Mouse (Mus musculus) kidney, postnatal 0 days (tissue): ENCODE results near the gene Rit1. TPM values are rescaled to one million over a fixed set of nuclear protein-coding genes. Genes with fewer than 3 reads are reported as not detected.
"Not testable (repeated sequence)": the region's sequence is repeated elsewhere in the genome, so short reads cannot be mapped to it uniquely, and the experiment has no call there.

ENCODE experiments used
- ATAC-seq: fragments of 200-750 bp; cut with Nextera tagmentation; replicated peaks from 2 replicates; pipeline ENCODE4 v1.8.0; 2017; ENCODE audit warnings: low read depth, moderate number of reproducible peaks, moderate TSS enrichment, moderate library complexity; ENCODE audit not compliant: low FRiP score
- DNase-seq: peaks from one replicate; pipeline ENCODE4 v3.0.0-alpha.2; 2016; ENCODE audit warnings: low spot score
- H3K27ac ChIP-seq: fragments of 300-500 bp; sonication (generic); 2 replicates; pipeline ENCODE4 v1.5.1; 2014; ENCODE audit warnings: mild to moderate bottlenecking
- H3K27me3 ChIP-seq: fragments of 300-500 bp; sonication (generic); 2 replicates; pipeline ENCODE4 v1.6.1; 2014; ENCODE audit warnings: low read length, mixed read lengths; ENCODE audit not compliant: insufficient read depth
- H3K36me3 ChIP-seq: fragments of 300-500 bp; sonication (generic); 2 replicates; pipeline ENCODE4 v1.6.1; 2014; ENCODE audit warnings: low read length, mixed read lengths; ENCODE audit not compliant: insufficient read depth
- H3K4me1 ChIP-seq: fragments of 300-500 bp; sonication (generic); replicated peaks from 2 replicates; pipeline ENCODE4 v1.6.1; 2014; ENCODE audit warnings: antibody characterized with exemption, low read length, mixed read lengths; ENCODE audit not compliant: insufficient read depth
- H3K4me2 ChIP-seq: fragments of 300-500 bp; sonication (generic); 2 replicates; pipeline ENCODE4 v1.6.1; 2014; ENCODE audit warnings: mild to moderate bottlenecking, low read length, moderate library complexity, mixed read lengths
- H3K4me3 ChIP-seq: fragments of 300-500 bp; sonication (generic); replicated peaks from 2 replicates; pipeline ENCODE4 v1.5.1; 2014; ENCODE audit warnings: low read depth, low read length
- H3K9ac ChIP-seq: fragments of 300-500 bp; sonication (generic); 2 replicates; pipeline ENCODE4 v1.6.1; 2014; ENCODE audit warnings: low read depth, low read length
- H3K9me3 ChIP-seq: fragments of 300-500 bp; sonication (generic); replicated peaks from 2 replicates; pipeline ENCODE4 v1.6.1; 2016; ENCODE audit warnings: low read length, inconsistent platforms, mixed read lengths
- CTCF ChIP-seq: IDR thresholded peaks from 2 replicates; pipeline ENCODE4 v1.5.1; 2016; ENCODE audit warnings: antibody characterized with exemption, low read depth, mild to moderate bottlenecking, moderate library complexity
- WGBS: fragments of 180-500 bp; shearing (Covaris S2); extraction: QIAGEN DNeasy Blood & Tissue Kit; methylation state at CpG from one replicate; pipeline ENCODE4 v1.1.7; 2014; 5-methylcytosine and 5-hydroxymethylcytosine counted together
- polyA plus RNA-seq: library from polyadenylated mRNA; unstranded; fragments of >200 nt; fragmentation: Nextera tagmentation; extraction: Ambion mirVana; gene quantifications from 2 replicates; pipeline ENCODE4 v1.2.1, GENCODE M21; 2015

The Rit1 gene
- polyA plus RNA-seq, 1 experiment from 2014 or later, result 62.5 TPM

GRCm38 (mm10) chr3:88761619-88762018 is 45.0 kb downstream of the Rit1 start:
- no peak for ATAC-seq
- no peak for DNase-seq
- no peaks in the 10 kb centered on the region for H3K9me3 ChIP-seq
- 94% methylated on average over 19 of the region's 19 CpGs for WGBS
- H3K4me1 ChIP-seq, result peaks cover 8% of the 10 kb centered on the region; the same call in 1 of the 2 replicates
- H3K27ac ChIP-seq, result no peak overlapping the region
- no peak for TF ChIP-seq CTCF
- no peak overlapping the region for H3K4me3 ChIP-seq
- no peak overlapping the region for H3K9ac ChIP-seq
- 0 out of 2 replicates have a peak, but pooled peaks cover 2% of the 10 kb centered on the region for H3K36me3 ChIP-seq
- no peaks in the 10 kb centered on the region for H3K27me3 ChIP-seq
- H3K4me2 ChIP-seq, result no peak overlapping the region

GRCm38 (mm10) chr3:88762401-88762831 is 45.8 kb downstream of the Rit1 start:
- DNase-seq (no peak), ATAC-seq (no peak)
- H3K9me3 ChIP-seq, result no peaks in the 10 kb centered on the region
- no peak overlapping the region for H3K4me2 ChIP-seq
- H3K36me3 ChIP-seq, result 0 out of 2 replicates have a peak, but pooled peaks cover 2% of the 10 kb centered on the region
- WGBS, result 74% methylated on average over 6 of the region's 6 CpGs
- peaks cover 8% of the 10 kb centered on the region; the same call in 1 of the 2 replicates for H3K4me1 ChIP-seq
- no peak overlapping the region for H3K9ac ChIP-seq
- no peaks in the 10 kb centered on the region for H3K27me3 ChIP-seq
- H3K4me3 ChIP-seq, result no peak overlapping the region
- no peak overlapping the region for H3K27ac ChIP-seq
- peak; percentile 34; the same call in 1 of the 2 replicates for TF ChIP-seq CTCF

GRCm38 (mm10) chr3:88771189-88771940 is 54.7 kb downstream of the Rit1 start:
- not testable (repeated sequence) for H3K9me3 ChIP-seq, H3K4me1 ChIP-seq, H3K36me3 ChIP-seq, H3K9ac ChIP-seq, H3K27me3 ChIP-seq
- Histone ChIP-seq H3K27ac (peak overlapping the region; percentile 57), H3K4me3 (peak overlapping the region; percentile 9; the same call in 1 of the 2 replicates), H3K4me2 (peak overlapping the region; percentile 45)
- WGBS, result 2% methylated on average over 22 of the region's 28 CpGs
- peak; percentile 72 for ATAC-seq
- peak; percentile 69 for DNase-seq

GRCm38 (mm10) chr3:88771941-88772280 is 55.3 kb downstream of the Rit1 start:
- peak; percentile 11 for ATAC-seq
- not testable (repeated sequence) for H3K36me3 ChIP-seq, DNase-seq, H3K27me3 ChIP-seq, H3K9ac ChIP-seq, H3K4me1 ChIP-seq, H3K9me3 ChIP-seq
- H3K27ac ChIP-seq, result peak overlapping the region; percentile 57; the same call in 1 of the 2 replicates
- WGBS, result 13% methylated on average over 2 of the region's 6 CpGs
- H3K4me2 ChIP-seq, result peak overlapping the region; percentile 45
- H3K4me3 ChIP-seq, result peak overlapping the region; percentile 9; the same call in 1 of the 2 replicates

GRCm38 (mm10) chr3:88772399-88772798 is 55.8 kb downstream of the Rit1 start:
- H3K4me3 ChIP-seq, H3K27ac ChIP-seq, H3K9me3 ChIP-seq, H3K4me1 ChIP-seq, H3K9ac ChIP-seq, H3K36me3 ChIP-seq, H3K27me3 ChIP-seq: not testable (repeated sequence)
- WGBS, result 0% methylated on average over 17 of the region's 19 CpGs
- H3K4me2 ChIP-seq, result peak overlapping the region; percentile 24; the same call in 1 of the 2 replicates
- DNase-seq (peak; percentile 69), ATAC-seq (peak; percentile 47)

GRCm38 (mm10) chr3:88773163-88773562 is 56.5 kb downstream of the Rit1 start:
- not testable (repeated sequence) for H3K27ac ChIP-seq, ATAC-seq, H3K4me2 ChIP-seq, H3K9ac ChIP-seq, H3K9me3 ChIP-seq, DNase-seq, H3K4me1 ChIP-seq, H3K36me3 ChIP-seq, H3K27me3 ChIP-seq, H3K4me3 ChIP-seq
- WGBS, result 74% methylated on average over 6 of the region's 6 CpGs

GRCm38 (mm10) chr3:88774939-88775841 is 58.6 kb downstream of the Rit1 start, which contains the start of gene Syt11:
Gene Syt11 (minus strand): TSS chr3:88775164.
- WGBS, result 6% methylated on average over 25 of the region's 51 CpGs
- H3K36me3 ChIP-seq, H3K9me3 ChIP-seq, H3K27me3 ChIP-seq, H3K9ac ChIP-seq, H3K4me1 ChIP-seq: not testable (repeated sequence)
- DNase-seq (peak; percentile 28), ATAC-seq (peak; percentile 73)
- 0 out of 2 replicates have a peak within 1 kb of the TSS, but pooled peaks have one; percentile 50 for H3K27ac ChIP-seq
- peak within 1 kb of the TSS; percentile 29 for H3K4me3 ChIP-seq
- peak within 1 kb of the TSS; percentile 38 for H3K4me2 ChIP-seq
